Mouse (Mus musculus) heart, postnatal 36 days (tissue): ENCODE measurements at regions not wholly inside any gene's neighbourhood (a gene's known extent, or its start where the extent isn't known, plus 50 kb on each side); places are given as distances from the start of the nearest gene placed in this dataset.
A peak's percentile ranks its signal among the peaks of the same experiment; 100 is the strongest.

ENCODE experiments used
- DNase-seq, 2 experiments: peaks; one replicate each; pipeline ENCODE4 v3.0.0; 2021 to 2022
- intact Hi-C: fragments of 180-260 bp; cut with DNase I; formaldehyde crosslinking; loops from one replicate; pipeline ENCODE4 v1.15.1; 2025

- DNase-seq: no peak
- intact Hi-C loops: no loop called here
Observed at GRCm38 (mm10) chr8:26437571-26437970, 318.2 kb downstream of the Gm45692 start.

GRCm38 (mm10) chr8:26438246-26438862 is 319.0 kb downstream of the Gm45692 start:
- no peak for DNase-seq
- intact Hi-C loops: no loop called here

GRCm38 (mm10) chr8:26438877-26439276 is 319.5 kb downstream of the Gm45692 start:
- DNase-seq: no peak
- intact Hi-C loops: no loop called here

GRCm38 (mm10) chr8:26441268-26442030 is 322.1 kb downstream of the Gm45692 start:
- peak; percentile 5 to 10 for DNase-seq
- intact Hi-C loops: loop anchor here (1.0 to 10.0 kb wide), 5 partner anchors 95 to 539 kb away; no protein-coding TSS in a partner anchor

GRCm38 (mm10) chr8:26443041-26443440 is 323.7 kb downstream of the Gm45692 start:
- DNase-seq: peak; percentile 81 to 86
- intact Hi-C loops: loop anchor here (2.0 to 10.0 kb wide), 4 partner anchors 96 to 538 kb away; no protein-coding TSS in a partner anchor

GRCm38 (mm10) chr8:26443735-26444134 is 324.4 kb downstream of the Gm45692 start:
- intact Hi-C loops: loop anchor here (2.0 to 10.0 kb wide), 4 partner anchors 97 to 537 kb away; no protein-coding TSS in a partner anchor
- no peak for DNase-seq

GRCm38 (mm10) chr8:26445991-26446390 is 326.7 kb downstream of the Gm45692 start:
- DNase-seq: no peak
- intact Hi-C loops: loop anchor here (10.0 kb wide), 1 partner anchor 171 kb away; no protein-coding TSS in a partner anchor

GRCm38 (mm10) chr8:26447886-26448640 is 328.7 kb downstream of the Gm45692 start:
- intact Hi-C loops: loop anchor here (10.0 kb wide), 1 partner anchor 173 kb away; no protein-coding TSS in a partner anchor
- DNase-seq: no peak

GRCm38 (mm10) chr8:26449291-26449690 is 330.0 kb downstream of the Gm45692 start:
- intact Hi-C loops: loop anchor here (10.0 kb wide), 1 partner anchor 174 kb away; no protein-coding TSS in a partner anchor
- DNase-seq: no peak

- DNase-seq: no peak
Observed at GRCm38 (mm10) chr8:26450543-26450942, 331.2 kb downstream of the Gm45692 start.

GRCm38 (mm10) chr8:26452976-26453573 is 333.7 kb downstream of the Gm45692 start:
- no peak for DNase-seq
- intact Hi-C loops: no loop called here

More at GRCm38 (mm10) chr8:26450543-26450942, 331.2 kb downstream of the Gm45692 start:
- intact Hi-C loops: no loop called here

GRCm38 (mm10) chr8:26465346-26465745 is 346.0 kb downstream of the Gm45692 start:
- intact Hi-C loops: no loop called here

GRCm38 (mm10) chr8:26468441-26468840 is 349.1 kb downstream of the Gm45692 start:
- DNase-seq: no peak
- intact Hi-C loops: no loop called here

More at GRCm38 (mm10) chr8:26465346-26465745, 346.0 kb downstream of the Gm45692 start:
- no peak for DNase-seq

- intact Hi-C loops: no loop called here
- DNase-seq: no peak
Observed at GRCm38 (mm10) chr8:26469705-26470104, 350.4 kb downstream of the Gm45692 start.

- DNase-seq: no peak
- intact Hi-C loops: no loop called here
Observed at GRCm38 (mm10) chr8:26471811-26472550, 352.6 kb downstream of the Gm45692 start.

GRCm38 (mm10) chr8:26484749-26485148 is 365.4 kb downstream of the Gm45692 start:
- intact Hi-C loops: no loop called here

GRCm38 (mm10) chr8:26487866-26488265 is 368.5 kb downstream of the Gm45692 start:
- no peak for DNase-seq
- intact Hi-C loops: no loop called here

More at GRCm38 (mm10) chr8:26484749-26485148, 365.4 kb downstream of the Gm45692 start:
- DNase-seq: no peak

- no peak for DNase-seq
- intact Hi-C loops: no loop called here
Observed at GRCm38 (mm10) chr8:26488590-26488989, 369.3 kb downstream of the Gm45692 start.

GRCm38 (mm10) chr8:26501196-26501813 is 382.0 kb downstream of the Gm45692 start:
- DNase-seq: no peak
- intact Hi-C loops: no loop called here
